Mouse (Mus musculus): ENCODE data around the gene Nup133. TPM values are rescaled to one million over a fixed set of nuclear protein-coding genes. Genes with fewer than 3 reads are reported as not detected.

Nup133 gene
- total RNA-seq, 2 experiments from 2014 or later = 25.5 to 26.7 TPM

DNA sequence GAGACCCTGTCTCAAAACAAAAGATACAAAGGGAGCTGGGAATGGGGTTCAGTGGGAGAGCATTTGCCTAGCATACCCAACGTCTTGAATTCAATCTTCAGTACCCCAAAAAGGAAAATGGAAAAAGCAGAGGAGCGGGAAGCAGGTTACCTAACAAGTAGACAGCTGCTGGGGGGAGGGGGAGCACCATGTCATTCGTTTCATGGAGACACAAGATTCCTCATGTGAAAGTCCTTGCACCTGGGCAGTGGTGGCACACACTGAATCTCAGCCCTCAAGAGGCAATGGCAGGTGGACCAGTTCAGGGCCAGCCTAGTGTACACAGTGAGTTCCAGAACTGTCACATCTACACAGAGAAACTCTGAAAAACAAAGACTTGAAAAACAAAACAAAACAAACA is 91.7 kb downstream of the Nup133 start:
- no peak for ATAC-seq (replicated peaks; ENCODE audit: poor library complexity, severe bottlenecking)

DNA sequence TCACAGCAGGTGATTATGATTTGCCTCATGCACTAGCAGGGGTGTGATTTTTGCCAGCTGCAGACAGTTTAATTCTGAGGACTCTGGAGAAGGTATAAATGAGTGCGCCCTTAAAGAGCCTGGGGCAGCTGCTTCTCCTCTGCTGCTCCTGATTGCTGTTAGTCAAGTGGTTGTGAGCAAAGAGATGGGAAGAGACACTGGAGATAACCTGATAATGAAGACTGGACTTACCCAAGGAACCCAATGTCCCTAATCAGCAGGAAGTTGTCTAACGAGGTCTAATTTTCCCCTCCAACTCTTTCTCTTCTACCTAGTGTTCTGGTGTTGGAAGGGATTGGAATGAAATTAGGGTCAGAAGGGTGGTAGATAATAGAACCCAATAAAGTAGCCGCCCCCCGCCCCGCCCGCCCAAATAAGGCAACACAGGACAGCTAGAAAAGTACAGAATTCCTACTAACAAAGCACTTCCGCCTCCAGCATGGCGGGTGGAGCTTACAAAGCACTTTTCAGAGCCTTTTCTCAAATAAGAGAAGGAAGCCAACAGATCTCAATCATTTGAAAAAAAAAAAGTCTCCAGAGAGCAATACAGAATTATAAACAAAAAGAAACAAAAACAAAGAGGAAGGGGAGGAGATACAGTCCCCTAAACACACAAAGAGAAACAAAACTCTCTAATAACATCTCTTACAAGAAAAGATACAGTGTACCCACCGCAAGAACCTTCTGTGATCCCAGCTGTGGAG is 94.2 kb downstream of the Nup133 start:
- ATAC-seq (replicated peaks; ENCODE audit: poor library complexity, severe bottlenecking) = no peak

- ATAC-seq (replicated peaks; ENCODE audit: poor library complexity, severe bottlenecking) = no peak
Measured at GRCm38 (mm10) chr8:123854252-123854651, 94.8 kb downstream of the Nup133 start.

DNA sequence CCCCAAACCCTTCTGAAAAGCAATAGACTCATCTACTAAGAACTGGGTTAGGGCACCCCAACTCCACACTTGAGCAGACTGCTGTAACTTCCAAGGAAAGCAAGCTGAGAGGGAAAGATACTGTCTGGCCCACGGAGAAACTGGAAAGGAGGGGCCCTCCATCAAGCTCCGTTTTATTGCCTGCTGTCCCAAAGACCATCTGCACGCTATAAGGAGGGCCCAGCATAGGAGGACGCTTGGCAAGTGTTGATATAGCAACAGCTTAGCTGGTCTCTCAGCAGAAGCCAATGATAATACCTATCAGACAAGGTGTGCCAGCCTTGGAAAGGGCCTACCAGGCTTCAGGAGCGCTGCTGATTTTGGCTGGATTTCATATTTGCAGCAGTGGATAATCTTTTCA is 97.5 kb downstream of the Nup133 start:
- no peak for ATAC-seq (replicated peaks; ENCODE audit: poor library complexity, severe bottlenecking)

DNA sequence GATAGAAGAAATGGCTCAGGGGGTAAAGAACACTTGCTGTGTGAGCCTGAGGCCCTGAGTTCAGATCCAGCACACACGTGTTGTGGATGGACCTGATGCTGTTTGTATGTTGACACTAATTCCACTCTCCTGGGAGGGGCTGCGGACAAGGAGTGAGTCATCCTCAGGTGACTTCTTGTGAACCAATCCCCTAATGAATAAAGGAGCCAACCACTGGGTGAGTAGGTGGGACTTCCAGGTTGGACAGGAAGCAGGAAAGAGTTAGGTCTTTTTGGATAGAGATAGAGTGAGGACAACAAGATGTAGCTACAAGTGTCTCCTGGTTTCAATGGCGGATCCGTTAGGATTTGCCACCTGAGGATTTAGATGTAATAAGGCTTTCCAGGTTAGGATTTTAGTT is 99.7 kb downstream of the Nup133 start:
- no peak for ATAC-seq (replicated peaks; ENCODE audit: poor library complexity, severe bottlenecking)

- ATAC-seq (replicated peaks; ENCODE audit: poor library complexity, severe bottlenecking) = no peak
Measured at GRCm38 (mm10) chr8:123847546-123847945, 101.5 kb downstream of the Nup133 start.

Other genes starting within 250 kb of the Nup133 start
- 6.2 TPM in 1 of 2 replicates, not detected in the other for gene Rab4a, start 143.3 kb downstream of the Nup133 start, total RNA-seq (2014; fragmentation: Nextera tagmentation)
- gene Rab4a, start 143.3 kb downstream of the Nup133 start, total RNA-seq (2017) = 0.21 and 0.43 TPM in 2 replicates
- 4.4 and 4.8 TPM in 2 replicates for gene Ccsap, start 89.1 kb downstream of the Nup133 start, total RNA-seq (2014; fragmentation: Nextera tagmentation)
- gene Ccsap, start 89.1 kb downstream of the Nup133 start, total RNA-seq (2017) = 5.1 and 5.3 TPM in 2 replicates
- not detected in 2 replicates for gene Acta1, start 54.5 kb downstream of the Nup133 start, total RNA-seq (2014; fragmentation: Nextera tagmentation)
- gene Acta1, start 54.5 kb downstream of the Nup133 start, total RNA-seq (2017) = not detected in 2 replicates
- gene Abcb10, start 33.9 kb upstream of the Nup133 start, total RNA-seq (2014; fragmentation: Nextera tagmentation) = 20.8 and 24.6 TPM in 2 replicates
- 24.1 TPM in 2 replicates for gene Abcb10, start 33.9 kb upstream of the Nup133 start, total RNA-seq (2017)
- gene Taf5l, start 72.1 kb upstream of the Nup133 start, total RNA-seq (2014; fragmentation: Nextera tagmentation) = 27.9 and 36.4 TPM in 2 replicates
- gene Taf5l, start 72.1 kb upstream of the Nup133 start, total RNA-seq (2017) = 33.9 and 37.4 TPM in 2 replicates
- 27.8 and 29.2 TPM in 2 replicates for gene Urb2, start 72.2 kb upstream of the Nup133 start, total RNA-seq (2014; fragmentation: Nextera tagmentation)
- 23.6 and 27.2 TPM in 2 replicates for gene Urb2, start 72.2 kb upstream of the Nup133 start, total RNA-seq (2017)